Comparison of ENCODE assay signal across 10 mouse cellular contexts in genomic region chr5:113035094-113036047, GRCm38 (mm10). TPM values are rescaled to one million over a fixed set of nuclear protein-coding genes. Genes with fewer than 3 reads are reported as not detected.
DNase-seq lines count a peak whose midpoint lies in the region; ATAC-seq and TF ChIP-seq lines count a peak whose summit lies in the region.
"Had no signal": no experiment of that assay in that cellular context is flagged by ENCODE, and none has a peak within 500 bp of the region (broad histone marks: within the 10 kb centered on the region; RNA-seq: fewer than 3 reads in every experiment).

No protein-coding gene starts in this region.

- peak overlapping the region; percentile 10; the same call in 1 of the 2 replicates for H3K4me2 ChIP-seq in heart, postnatal 0 days (ENCODE audit: low read depth, low read length)
- peak overlapping the region; percentile 56 for H3K4me2 ChIP-seq in myocyte (ENCODE audit: low read depth)
- H3K4me2 ChIP-seq: neural tube, embryonic 13.5 days had no signal

- H3K36me3 ChIP-seq in heart, postnatal 0 days (replicated peaks; ENCODE audit: control insufficient read depth, insufficient read depth, low read length) = no peaks in the 10 kb centered on the region
- no peaks in the 10 kb centered on the region for H3K36me3 ChIP-seq in heart, embryonic 10.5 days
- H3K36me3 ChIP-seq in myocyte (ENCODE audit: control insufficient read depth, insufficient read depth) = no peaks in the 10 kb centered on the region
- H3K36me3 ChIP-seq: neural tube, embryonic 13.5 days had no signal

- no peak for TF ChIP-seq CTCF in heart, postnatal 0 days (IDR thresholded peaks at IDR 0.05; ENCODE audit: low read depth)
- no peak for TF ChIP-seq CTCF in gastrocnemius, adult 2 months (IDR thresholded peaks at IDR 0.05)

- H3ac ChIP-seq in myocyte (ENCODE audit: control insufficient read depth, insufficient read length) = no peak overlapping the region

- H3K4me1 ChIP-seq in heart, postnatal 0 days (ENCODE audit: control insufficient read depth, insufficient read depth) = peaks cover 23% of the 10 kb centered on the region
- H3K4me1 ChIP-seq in heart, embryonic 10.5 days = peaks cover 15% of the 10 kb centered on the region

- no peak for TF ChIP-seq EP300 in heart, postnatal 0 days (IDR thresholded peaks at IDR 0.05; ENCODE audit: low read depth)

- TF ChIP-seq POLR2A in myocyte (IDR thresholded peaks at IDR 0.05; ENCODE audit: insufficient read length, low read depth) = no peak

- WGBS in heart, postnatal 0 days = 53% methylated on average over 10 of the region's 10 CpGs
- WGBS in heart, embryonic 10.5 days = 60% methylated on average over 10 of the region's 10 CpGs
- WGBS in large intestine, adult 2 months = 38% methylated on average over 10 of the region's 10 CpGs

- no peaks in the 10 kb centered on the region for H3K9me3 ChIP-seq in heart, postnatal 0 days (replicated peaks; ENCODE audit: control insufficient read depth, low read length)
- peaks cover 3% of the 10 kb centered on the region; the same call in 1 of the 2 replicates for H3K9me3 ChIP-seq in heart, embryonic 10.5 days
- H3K9me3 ChIP-seq: neural tube, embryonic 13.5 days had no signal

- no peak overlapping the region for H3K4me3 ChIP-seq in heart, postnatal 0 days (ENCODE audit: low read depth, low read length)
- H3K4me3 ChIP-seq in heart, embryonic 10.5 days = no peak overlapping the region
- H3K4me3 ChIP-seq in myocyte = no peak overlapping the region
- no peak overlapping the region for H3K4me3 ChIP-seq in gastrocnemius, adult 2 months
- H3K4me3 ChIP-seq: heart, adult 2 months; neural tube, embryonic 13.5 days had no signal

- intact Hi-C loops in gastrocnemius, adult 2 months (cut with DNase I) = no loop called here

- peak; percentile 70 for DNase-seq in heart, postnatal 0 days (ENCODE audit: low spot score)
- no peak for DNase-seq in heart, embryonic 10.5 days (ENCODE audit: low spot score)
- peak; percentile 30 for DNase-seq in R1 (ENCODE audit: low read depth, low spot score)
- peak; percentile 31 for DNase-seq in large intestine, adult 2 months (ENCODE audit: low read depth, low spot score)
- no peak for DNase-seq in left cerebral cortex, adult 8-10 months (ENCODE audit: low spot score in 2 of 2)
- no peak for DNase-seq in gastrocnemius, adult 2 months
- no peak for DNase-seq in adrenal gland, adult 2 months

- H3K27ac ChIP-seq in heart, postnatal 0 days (ENCODE audit: low read depth) = 0 out of 2 replicates have a peak overlapping the region, but pooled peaks have one; percentile 30
- no peak overlapping the region for H3K27ac ChIP-seq in heart, embryonic 10.5 days
- H3K27ac ChIP-seq in gastrocnemius, adult 2 months = no peak overlapping the region
- H3K27ac ChIP-seq: heart, adult 2 months; neural tube, embryonic 13.5 days had no signal

- peak; percentile 66 for ATAC-seq in heart, postnatal 0 days (ENCODE audit: insufficient read depth, low read depth)

- H3K27me3 ChIP-seq in heart, postnatal 0 days (ENCODE audit: control insufficient read depth, insufficient read depth, low read length) = no peaks in the 10 kb centered on the region
- 0 out of 2 replicates have a peak, but pooled peaks cover 7% of the 10 kb centered on the region for H3K27me3 ChIP-seq in heart, embryonic 10.5 days (ENCODE audit: insufficient read depth, poor library complexity, severe bottlenecking)
- no peaks in the 10 kb centered on the region for H3K27me3 ChIP-seq in myocyte (ENCODE audit: control insufficient read depth, insufficient read depth, insufficient read length)
- H3K27me3 ChIP-seq: neural tube, embryonic 13.5 days had no signal

- H3K9ac ChIP-seq in heart, postnatal 0 days (replicated peaks; ENCODE audit: low read depth, low read length) = no peak overlapping the region
- H3K9ac ChIP-seq: neural tube, embryonic 13.5 days had no signal

- no peaks in the 10 kb centered on the region for H3K79me2 ChIP-seq in myocyte (ENCODE audit: control insufficient read depth, insufficient read depth)

TF ChIP-seq in myocyte, 11 proteins besides CTCF, POLR2A, EP300 and RAD21:
- TF ChIP-seq TCF3 (IDR thresholded peaks at IDR 0.05; ENCODE audit: insufficient read length, low read depth) (no peak), MYOG (IDR thresholded peaks at IDR 0.05; ENCODE audit: control insufficient read depth in 1 of 3, insufficient read depth in 1 of 3, insufficient read length in 2 of 3, low read depth in 2 of 3) (no peak), CEBPB (IDR thresholded peaks at IDR 0.05; ENCODE audit: insufficient read depth, poor library complexity, severe bottlenecking) (no peak), POLR2AphosphoS2 (IDR thresholded peaks at IDR 0.05; ENCODE audit: insufficient read length, low read depth) (no peak), REST (IDR thresholded peaks at IDR 0.05; ENCODE audit: insufficient read depth, insufficient read length) (no peak), E2F4 (IDR thresholded peaks at IDR 0.05; ENCODE audit: insufficient read depth) (no peak), MYOD1 (IDR thresholded peaks at IDR 0.05; ENCODE audit: control insufficient read depth in 1 of 3, insufficient read length in 2 of 3, low read depth in 2 of 3) (no peak), MAX (IDR thresholded peaks at IDR 0.05; ENCODE audit: low read depth) (no peak), SRF (IDR thresholded peaks at IDR 0.05; ENCODE audit: control insufficient read depth, insufficient read length, low read depth) (no peak), TCF12 (IDR thresholded peaks at IDR 0.05; ENCODE audit: insufficient read depth, poor library complexity, severe bottlenecking) (no peak), USF1 (IDR thresholded peaks at IDR 0.05; ENCODE audit: low read depth) (no peak)

RNA-seq across cellular contexts. Expression of gene Grk3, which starts 19.8 kb away (rescaled TPM):
- 33.8 and 41.8 TPM in 2 replicates for total RNA-seq in heart, postnatal 0 days (2014; rRNA removed; ENCODE audit: low replicate concordance)
- polyA plus RNA-seq in heart, postnatal 0 days (2015; fragmentation: Nextera tagmentation; extraction: Ambion mirVana) = 12.2 and 12.3 TPM in 2 replicates
- polyA plus RNA-seq in heart, embryonic 10.5 days (2016; fragmentation: Nextera tagmentation; extraction: Ambion mirVana) = 10.6 and 13.3 TPM in 2 replicates
- polyA plus RNA-seq in large intestine, adult 2 months (2012; rRNA removed) = 4.4 and 8.0 TPM in 2 replicates
- polyA plus RNA-seq in myocyte (2012; fragmentation: generic; extraction: Trizol) = not detected
- total RNA-seq in left cerebral cortex, adult 8-10 months (2022) = 10 to 100 TPM; 72.3 to 87.3 (median 75.4) TPM
- 1 to 10 TPM; 4.6 to 5.0 TPM for total RNA-seq in gastrocnemius, adult 2 months (2021)
- 10 to 100 TPM; 20.6 to 22.5 TPM for total RNA-seq in adrenal gland, adult 2 months (2021)
- polyA plus RNA-seq in adrenal gland, adult 2 months (2012; rRNA removed) = 7.1 and 8.7 TPM in 2 replicates

RNA-seq across cellular contexts. Expression of gene Crybb2, which starts 34.5 kb away (rescaled TPM):
- not detected in 2 replicates for total RNA-seq in heart, postnatal 0 days (2014; rRNA removed; ENCODE audit: low replicate concordance)
- polyA plus RNA-seq in heart, postnatal 0 days (2015; fragmentation: Nextera tagmentation; extraction: Ambion mirVana) = not detected in 2 replicates
- polyA plus RNA-seq in heart, embryonic 10.5 days (2016; fragmentation: Nextera tagmentation; extraction: Ambion mirVana) = not detected in 2 replicates
- 0.17 TPM in 1 of 2 replicates, not detected in the other for polyA plus RNA-seq in large intestine, adult 2 months (2012; rRNA removed)
- polyA plus RNA-seq in myocyte (2012; fragmentation: generic; extraction: Trizol) = not detected
- not detected for total RNA-seq in left cerebral cortex, adult 8-10 months (2022)
- not detected for total RNA-seq in gastrocnemius, adult 2 months (2021)
- not detected for total RNA-seq in adrenal gland, adult 2 months (2021)
- polyA plus RNA-seq in adrenal gland, adult 2 months (2012; rRNA removed) = not detected in 2 replicates
- total RNA-seq: heart, adult 2 months had no signal
- polyA plus RNA-seq: heart, adult 2 months; neural tube, embryonic 13.5 days had no signal

RNA-seq across cellular contexts. Expression of gene Crybb3, which starts 46.0 kb away (rescaled TPM):
- total RNA-seq in heart, postnatal 0 days (2014; rRNA removed; ENCODE audit: low replicate concordance) = not detected in 2 replicates
- polyA plus RNA-seq in heart, postnatal 0 days (2015; fragmentation: Nextera tagmentation; extraction: Ambion mirVana) = 0.77 and 0.89 TPM in 2 replicates
- polyA plus RNA-seq in heart, embryonic 10.5 days (2016; fragmentation: Nextera tagmentation; extraction: Ambion mirVana) = 0.71 and 0.87 TPM in 2 replicates
- 5.9 and 6.1 TPM in 2 replicates for polyA plus RNA-seq in large intestine, adult 2 months (2012; rRNA removed)
- polyA plus RNA-seq in myocyte (2012; fragmentation: generic; extraction: Trizol) = 0.30 TPM
- 1 to 10 TPM in 1 of 4 experiments, under 1 TPM in 1, not detected in 2; 0.53 to 2.6 TPM for total RNA-seq in left cerebral cortex, adult 8-10 months (2022)
- total RNA-seq in gastrocnemius, adult 2 months (2021) = 1 to 10 TPM in 1 of 2 experiments, under 1 TPM in 1; 0.79 to 1.0 TPM
- under 1 TPM; 0.23 to 0.31 TPM for total RNA-seq in adrenal gland, adult 2 months (2021)
- 0.91 and 1.9 TPM in 2 replicates for polyA plus RNA-seq in adrenal gland, adult 2 months (2012; rRNA removed)

Comparison
In these comparisons a context has a peak if more than half of its experiments do, and no peak if none do; other contexts are left out.
1. DNase-seq: peak in heart, postnatal 0 days (single experiment), R1 (single experiment) and large intestine, adult 2 months (single experiment); none in heart, embryonic 10.5 days (single experiment), left cerebral cortex, adult 8-10 months (0 of 2), gastrocnemius, adult 2 months (single experiment) and adrenal gland, adult 2 months (single experiment).